Mouse (Mus musculus): ENCODE data around the gene Rassf1. TPM values are rescaled to one million over a fixed set of nuclear protein-coding genes. Genes with fewer than 3 reads are reported as not detected.

The Rassf1 gene
- polyA plus RNA-seq, 1 experiment from 2014 or later: 55.3 TPM

DNA sequence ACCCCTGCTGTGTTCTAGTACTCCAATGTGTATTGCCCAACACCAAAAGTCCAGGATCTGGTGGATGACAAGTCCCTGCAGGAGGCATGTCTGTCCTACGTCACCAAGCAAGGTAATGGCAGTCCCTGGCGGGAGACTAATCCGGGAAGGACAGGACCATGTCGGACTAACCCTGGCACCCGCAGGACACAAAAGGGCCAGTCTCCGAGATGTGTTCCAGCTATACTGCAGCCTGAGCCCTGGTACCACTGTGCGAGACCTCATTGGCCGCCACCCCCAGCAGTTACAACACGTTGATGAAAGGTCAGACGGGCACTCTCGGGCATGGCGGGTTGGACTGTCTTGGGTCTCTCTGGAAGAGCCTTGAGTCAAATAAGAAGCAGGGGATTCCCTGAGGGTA is 6.6 kb upstream of the Rassf1 start:
- WGBS: 86% methylated on average over 12 of the region's 12 CpGs
- Histone ChIP-seq H3K36me3 (ENCODE audit: control insufficient read depth, insufficient read depth) (peaks cover 9% of the 10 kb centered on the region), H3K9ac (ENCODE audit: low read length) (no peak overlapping the region), H3K27ac (ENCODE audit: low read length) (no peak overlapping the region), H3K27me3 (ENCODE audit: control insufficient read depth, insufficient read depth, low read length) (no peaks in the 10 kb centered on the region), H3K4me3 (ENCODE audit: low read length) (no peak overlapping the region), H3K9me3 (replicated peaks; ENCODE audit: control insufficient read depth, low read length) (no peaks in the 10 kb centered on the region), H3K4me2 (ENCODE audit: low read depth, low read length) (no peak overlapping the region), H3K4me1 (ENCODE audit: control insufficient read depth, insufficient read depth, low read length) (peaks cover 30% of the 10 kb centered on the region)
- no peak for ATAC-seq (replicated peaks; ENCODE audit: extremely low read depth, insufficient read depth, low FRiP score)

DNA sequence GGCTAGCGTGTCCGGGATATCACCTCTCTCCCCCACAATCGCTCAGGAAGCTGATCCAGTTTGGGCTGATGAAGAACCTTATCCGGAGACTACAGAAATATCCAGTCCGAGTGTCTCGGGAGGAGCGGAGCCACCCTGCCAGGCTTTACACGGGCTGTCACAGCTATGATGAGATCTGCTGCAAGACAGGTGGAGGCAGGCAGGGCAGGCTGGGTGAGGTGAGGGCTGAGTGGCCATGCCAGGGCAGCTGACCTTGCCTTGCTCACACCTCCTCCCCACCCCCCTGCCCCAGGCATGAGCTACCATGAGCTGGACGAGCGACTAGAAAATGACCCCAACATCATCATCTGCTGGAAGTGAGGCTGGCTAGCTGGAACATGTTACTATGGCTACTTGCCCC is 6.2 kb upstream of the Rassf1 start:
- peaks cover 30% of the 10 kb centered on the region for H3K4me1 ChIP-seq (ENCODE audit: control insufficient read depth, insufficient read depth, low read length)
- 79% methylated on average over 10 of the region's 10 CpGs for WGBS
- no peak overlapping the region for H3K27ac ChIP-seq (ENCODE audit: low read length)
- peaks cover 3% of the 10 kb centered on the region; the same call in 1 of the 2 replicates for H3K27me3 ChIP-seq (ENCODE audit: control insufficient read depth, insufficient read depth, low read length)
- ATAC-seq (replicated peaks; ENCODE audit: extremely low read depth, insufficient read depth, low FRiP score): no peak
- H3K9ac ChIP-seq (ENCODE audit: low read length): no peak overlapping the region
- H3K4me3 ChIP-seq (ENCODE audit: low read length): no peak overlapping the region
- no peak overlapping the region for H3K4me2 ChIP-seq (ENCODE audit: low read depth, low read length)
- H3K9me3 ChIP-seq (replicated peaks; ENCODE audit: control insufficient read depth, low read length): no peaks in the 10 kb centered on the region
- peaks cover 9% of the 10 kb centered on the region for H3K36me3 ChIP-seq (ENCODE audit: control insufficient read depth, insufficient read depth)

DNA sequence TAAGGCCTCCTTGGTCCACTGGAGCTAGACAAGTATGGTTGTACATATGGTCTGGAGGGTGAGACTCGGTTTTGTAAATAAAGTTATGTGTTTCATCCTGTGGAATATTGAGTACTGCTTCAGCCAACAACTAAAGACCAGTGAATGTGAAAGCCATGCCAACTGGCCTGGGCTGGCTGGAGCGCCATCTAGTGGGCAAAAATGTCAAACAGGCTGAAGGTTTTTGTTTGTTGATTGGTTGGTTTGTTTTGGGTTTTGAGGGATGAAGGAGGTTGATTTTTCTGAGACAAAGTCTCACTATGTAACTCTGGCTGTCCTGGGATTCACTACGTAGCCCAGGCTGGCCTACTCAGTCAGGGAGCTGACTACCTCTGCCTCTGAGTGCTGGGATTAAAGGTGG is 5.8 kb upstream of the Rassf1 start:
- H3K4me1 ChIP-seq (ENCODE audit: control insufficient read depth, insufficient read depth, low read length): peaks cover 31% of the 10 kb centered on the region
- H3K27me3 ChIP-seq (ENCODE audit: control insufficient read depth, insufficient read depth, low read length): peaks cover 7% of the 10 kb centered on the region
- H3K27ac ChIP-seq (ENCODE audit: low read length): no peak overlapping the region
- ATAC-seq (replicated peaks; ENCODE audit: extremely low read depth, insufficient read depth, low FRiP score): no peak
- H3K9me3 ChIP-seq (replicated peaks; ENCODE audit: control insufficient read depth, low read length): no peaks in the 10 kb centered on the region
- H3K36me3 ChIP-seq (ENCODE audit: control insufficient read depth, insufficient read depth): peaks cover 9% of the 10 kb centered on the region
- WGBS: 10% methylated on average over 3 of the region's 3 CpGs
- no peak overlapping the region for H3K9ac ChIP-seq (ENCODE audit: low read length)
- no peak overlapping the region for H3K4me3 ChIP-seq (ENCODE audit: low read length)
- no peak overlapping the region for H3K4me2 ChIP-seq (ENCODE audit: low read depth, low read length)

DNA sequence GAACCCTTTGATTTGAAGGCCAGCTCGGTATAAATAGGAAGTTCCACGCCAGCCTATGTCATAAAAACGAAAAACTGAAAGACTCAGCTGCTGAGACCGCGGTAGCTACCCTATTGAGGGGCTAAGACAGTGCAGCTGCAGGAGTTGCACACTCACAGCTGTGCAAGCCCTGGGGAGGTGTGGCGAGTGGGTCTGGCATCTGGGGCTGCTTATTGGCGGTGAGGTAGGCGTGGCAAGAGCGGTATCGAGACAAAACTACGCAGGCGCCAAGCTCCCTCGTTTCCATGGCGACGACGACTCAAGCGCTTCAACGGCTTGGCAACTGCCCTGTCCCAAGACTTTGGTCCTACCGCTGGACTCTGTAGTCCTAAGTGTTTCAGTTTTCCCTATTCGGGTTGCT is 4.3 kb upstream of the Rassf1 start, which contains the start of gene Zmynd10:
TSS of gene Zmynd10 (plus strand) at position 273 of the 400 bp plus-strand sequence.
- peak within 1 kb of the TSS; percentile 15; the same call in 1 of the 2 replicates for H3K9ac ChIP-seq (ENCODE audit: low read length)
- peak; percentile 33; the same call in 1 of the 2 replicates for ATAC-seq (replicated peaks; ENCODE audit: extremely low read depth, insufficient read depth, low FRiP score)
- peak within 1 kb of the TSS; percentile 32 for H3K4me3 ChIP-seq (ENCODE audit: low read length)
- peaks cover 35% of the 10 kb centered on the region for H3K4me1 ChIP-seq (ENCODE audit: control insufficient read depth, insufficient read depth, low read length)
- no peaks in the 10 kb centered on the region for H3K9me3 ChIP-seq (replicated peaks; ENCODE audit: control insufficient read depth, low read length)
- H3K27ac ChIP-seq (ENCODE audit: low read length): peak within 1 kb of the TSS; percentile 58
- 2% methylated on average over 20 of the region's 20 CpGs for WGBS
- H3K4me2 ChIP-seq (ENCODE audit: low read depth, low read length): peak within 1 kb of the TSS; percentile 41
- peaks cover 8% of the 10 kb centered on the region for H3K27me3 ChIP-seq (ENCODE audit: control insufficient read depth, insufficient read depth, low read length)
- H3K36me3 ChIP-seq (ENCODE audit: control insufficient read depth, insufficient read depth): peaks cover 9% of the 10 kb centered on the region

DNA sequence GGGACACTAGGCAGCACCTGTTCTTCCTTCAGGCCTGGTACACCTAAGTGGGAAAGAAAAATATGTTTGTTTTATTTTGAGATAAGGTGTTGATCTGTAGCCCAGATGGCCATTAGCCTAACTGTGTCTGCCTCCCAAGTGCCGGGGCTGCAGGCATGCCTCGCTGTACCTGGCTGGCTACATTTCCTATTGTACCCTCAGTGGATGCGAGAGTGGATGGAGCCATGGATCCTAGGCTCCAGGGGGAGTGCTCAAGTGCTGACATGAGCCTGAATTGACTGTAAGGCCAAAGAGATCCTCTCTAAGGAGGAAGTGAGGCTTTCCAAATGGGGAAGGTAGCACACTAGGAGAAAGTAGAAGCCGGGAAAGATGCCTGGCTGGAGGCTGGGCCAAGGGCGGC is 3.4 kb upstream of the Rassf1 start:
- H3K9ac ChIP-seq (ENCODE audit: low read length): no peak overlapping the region
- H3K4me1 ChIP-seq (ENCODE audit: control insufficient read depth, insufficient read depth, low read length): peaks cover 31% of the 10 kb centered on the region
- no peak overlapping the region for H3K4me3 ChIP-seq (ENCODE audit: low read length)
- ATAC-seq (replicated peaks; ENCODE audit: extremely low read depth, insufficient read depth, low FRiP score): no peak
- no peak overlapping the region for H3K27ac ChIP-seq (ENCODE audit: low read length)
- no peak overlapping the region for H3K4me2 ChIP-seq (ENCODE audit: low read depth, low read length)
- 77% methylated on average over 5 of the region's 5 CpGs for WGBS
- H3K27me3 ChIP-seq (ENCODE audit: control insufficient read depth, insufficient read depth, low read length): peaks cover 8% of the 10 kb centered on the region
- H3K36me3 ChIP-seq (ENCODE audit: control insufficient read depth, insufficient read depth): peaks cover 9% of the 10 kb centered on the region
- no peaks in the 10 kb centered on the region for H3K9me3 ChIP-seq (replicated peaks; ENCODE audit: control insufficient read depth, low read length)

DNA sequence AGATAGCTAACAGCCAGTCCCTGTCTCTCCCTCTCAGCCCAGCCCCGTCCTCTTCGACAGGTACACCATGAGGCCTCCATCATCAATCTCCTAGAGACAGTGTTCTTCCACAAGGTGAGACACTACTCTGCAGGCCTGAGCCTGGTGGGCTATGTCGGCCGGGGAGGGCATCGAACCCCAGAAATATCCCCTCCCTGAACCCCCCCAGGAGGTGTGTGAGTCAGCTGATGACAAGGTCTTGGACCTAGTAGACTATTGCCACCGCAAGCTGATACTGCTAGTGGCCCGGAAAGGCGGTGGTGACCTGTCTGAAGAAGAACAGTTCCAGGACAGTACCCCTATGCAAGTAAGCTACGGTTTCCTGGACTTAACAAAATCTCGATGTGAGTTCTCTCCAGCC is 2.5 kb upstream of the Rassf1 start:
- no peaks in the 10 kb centered on the region for H3K9me3 ChIP-seq (replicated peaks; ENCODE audit: control insufficient read depth, low read length)
- H3K9ac ChIP-seq (ENCODE audit: low read length): no peak overlapping the region
- peaks cover 9% of the 10 kb centered on the region for H3K36me3 ChIP-seq (ENCODE audit: control insufficient read depth, insufficient read depth)
- ATAC-seq (replicated peaks; ENCODE audit: extremely low read depth, insufficient read depth, low FRiP score): no peak
- peaks cover 8% of the 10 kb centered on the region for H3K27me3 ChIP-seq (ENCODE audit: control insufficient read depth, insufficient read depth, low read length)
- peaks cover 31% of the 10 kb centered on the region for H3K4me1 ChIP-seq (ENCODE audit: control insufficient read depth, insufficient read depth, low read length)
- no peak overlapping the region for H3K27ac ChIP-seq (ENCODE audit: low read length)
- WGBS: 88% methylated on average over 10 of the region's 10 CpGs
- no peak overlapping the region for H3K4me2 ChIP-seq (ENCODE audit: low read depth, low read length)
- no peak overlapping the region for H3K4me3 ChIP-seq (ENCODE audit: low read length)

DNA sequence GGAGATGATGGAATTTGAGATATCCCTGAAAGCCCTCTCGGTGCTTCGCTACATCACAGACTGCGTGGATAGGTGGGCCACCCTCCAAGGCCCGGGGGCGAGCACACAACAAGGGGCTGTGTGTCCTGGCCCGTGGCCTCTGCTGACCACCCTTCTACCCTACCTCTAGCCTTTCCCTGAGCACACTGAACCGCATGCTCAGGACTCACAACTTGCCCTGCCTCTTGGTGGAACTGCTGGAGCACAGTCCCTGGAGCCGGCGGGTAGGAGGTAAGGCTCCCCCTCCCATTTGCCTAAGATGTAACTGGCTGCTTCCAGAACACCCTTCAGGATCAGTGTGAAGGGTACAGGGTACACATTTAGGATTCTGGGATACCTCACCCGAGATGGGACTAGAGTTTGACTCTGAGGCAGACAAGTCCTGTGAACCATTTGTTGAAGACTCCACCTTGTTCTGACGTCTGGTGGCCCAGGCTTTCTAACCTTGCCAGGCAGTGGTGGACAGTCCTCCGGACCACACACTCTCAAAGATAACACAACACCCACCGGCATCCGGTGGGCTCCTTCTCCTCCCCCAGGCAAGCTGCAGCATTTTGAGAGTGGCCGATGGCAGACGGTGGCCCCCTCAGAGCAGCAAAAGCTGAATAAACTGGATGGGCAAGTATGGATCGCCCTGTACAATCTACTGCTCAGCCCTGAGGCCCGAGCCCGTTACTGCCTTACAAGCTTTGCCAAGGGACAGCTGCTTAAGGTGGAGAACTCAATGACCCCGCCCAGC is 1.9 kb upstream of the Rassf1 start:
- no peak for ATAC-seq (replicated peaks; ENCODE audit: extremely low read depth, insufficient read depth, low FRiP score)
- WGBS: 79% methylated on average over 20 of the region's 20 CpGs
- H3K4me1 ChIP-seq (ENCODE audit: control insufficient read depth, insufficient read depth, low read length): peaks cover 31% of the 10 kb centered on the region
- H3K9me3 ChIP-seq (replicated peaks; ENCODE audit: control insufficient read depth, low read length): no peaks in the 10 kb centered on the region
- no peak overlapping the region for H3K9ac ChIP-seq (ENCODE audit: low read length)
- no peak overlapping the region for H3K4me3 ChIP-seq (ENCODE audit: low read length)
- H3K36me3 ChIP-seq (ENCODE audit: control insufficient read depth, insufficient read depth): peaks cover 3% of the 10 kb centered on the region
- H3K27ac ChIP-seq (ENCODE audit: low read length): no peak overlapping the region
- no peak overlapping the region for H3K4me2 ChIP-seq (ENCODE audit: low read depth, low read length)
- peaks cover 8% of the 10 kb centered on the region for H3K27me3 ChIP-seq (ENCODE audit: control insufficient read depth, insufficient read depth, low read length)

DNA sequence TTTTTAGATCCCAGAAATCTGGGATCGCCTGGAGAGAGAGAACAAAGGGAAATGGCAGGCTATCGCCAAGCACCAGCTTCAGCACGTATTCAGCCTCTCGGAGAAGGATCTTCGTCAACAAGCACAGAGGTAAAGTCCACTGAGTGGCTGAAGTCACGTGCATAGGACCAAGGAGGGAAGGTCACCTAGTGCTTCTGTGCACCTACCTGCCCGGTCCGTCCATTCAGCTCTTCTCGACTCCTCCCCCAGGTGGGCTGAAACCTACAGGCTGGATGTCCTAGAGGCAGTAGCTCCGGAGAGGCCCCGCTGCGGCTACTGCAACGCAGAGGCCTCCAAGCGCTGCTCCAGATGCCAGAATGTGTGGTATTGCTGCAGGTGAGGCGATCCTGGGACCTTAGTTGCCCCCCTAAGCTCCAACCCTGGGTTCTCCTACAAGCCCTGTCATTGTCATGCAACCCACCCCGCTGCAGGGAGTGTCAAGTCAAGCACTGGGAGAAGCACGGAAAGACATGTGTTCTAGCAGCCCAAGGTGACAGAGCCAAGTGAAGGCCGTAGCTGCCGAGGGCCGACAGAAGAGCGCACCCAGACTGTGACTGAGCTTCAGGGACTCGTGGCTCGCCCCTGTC is 751 bp upstream of the Rassf1 start:
- Histone ChIP-seq H3K4me2 (ENCODE audit: low read depth, low read length) (peak overlapping the region; percentile 91), H3K36me3 (ENCODE audit: control insufficient read depth, insufficient read depth) (no peaks in the 10 kb centered on the region), H3K4me1 (ENCODE audit: control insufficient read depth, insufficient read depth, low read length) (peaks cover 32% of the 10 kb centered on the region), H3K9ac (ENCODE audit: low read length) (peak overlapping the region; percentile 71), H3K27me3 (ENCODE audit: control insufficient read depth, insufficient read depth, low read length) (peaks cover 8% of the 10 kb centered on the region), H3K4me3 (ENCODE audit: low read length) (peak overlapping the region; percentile 51), H3K9me3 (replicated peaks; ENCODE audit: control insufficient read depth, low read length) (no peaks in the 10 kb centered on the region), H3K27ac (ENCODE audit: low read length) (0 out of 2 replicates have a peak overlapping the region, but pooled peaks have one; percentile 1)
- no peak for ATAC-seq (replicated peaks; ENCODE audit: extremely low read depth, insufficient read depth, low FRiP score)
- WGBS: 46% methylated on average over 23 of the region's 23 CpGs

DNA sequence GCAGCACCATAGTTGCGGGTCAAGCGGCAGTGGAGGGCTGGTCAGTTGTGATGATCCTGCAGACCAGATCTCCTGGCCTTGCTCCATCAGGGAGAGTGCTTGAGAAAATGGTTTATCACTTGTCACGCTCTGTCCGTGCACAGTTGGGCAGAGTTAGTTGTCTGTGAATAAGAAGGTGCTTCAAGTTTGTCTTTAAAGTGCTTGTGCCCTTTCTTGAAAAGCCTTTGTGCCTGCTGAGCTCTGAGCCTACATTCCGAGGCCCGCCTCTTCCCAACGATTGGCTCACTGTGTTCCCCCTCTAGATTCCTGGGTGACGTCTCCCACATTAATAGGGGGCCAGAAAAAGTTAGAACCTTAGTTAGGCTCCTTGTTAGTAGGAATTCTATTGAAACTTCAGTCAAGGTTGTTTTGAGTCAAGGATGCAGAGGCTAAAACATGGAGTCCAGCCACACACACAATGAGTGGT is 568 bp downstream of the Rassf1 start:
- Histone ChIP-seq H3K9ac (ENCODE audit: low read length) (peak overlapping the region; percentile 71), H3K9me3 (replicated peaks; ENCODE audit: control insufficient read depth, low read length) (no peaks in the 10 kb centered on the region), H3K4me2 (ENCODE audit: low read depth, low read length) (peak overlapping the region; percentile 91), H3K4me3 (ENCODE audit: low read length) (peak overlapping the region; percentile 51), H3K4me1 (ENCODE audit: control insufficient read depth, insufficient read depth, low read length) (peaks cover 35% of the 10 kb centered on the region), H3K27me3 (ENCODE audit: control insufficient read depth, insufficient read depth, low read length) (peaks cover 8% of the 10 kb centered on the region), H3K27ac (ENCODE audit: low read length) (peak overlapping the region; percentile 15), H3K36me3 (ENCODE audit: control insufficient read depth, insufficient read depth) (no peaks in the 10 kb centered on the region)
- no peak for ATAC-seq (replicated peaks; ENCODE audit: extremely low read depth, insufficient read depth, low FRiP score)
- 26% methylated on average over 8 of the region's 8 CpGs for WGBS

Measured in heart, embryonic 16.5 days (tissue).